Mouse (Mus musculus) spleen, embryonic (tissue): ENCODE data around the gene Uba6.

Experiments used
- CTCF ChIA-PET: fragments of 350-600 bp; sonication (Branson Sonifier 250); formaldehyde crosslinking; loops from one replicate; lab custom pipeline; 2022; lab: Charles Lee

Uba6 gene

GRCm38 (mm10) chr5:86172449-86173161 is at the start of gene Uba6:
TSS of gene Uba6 (minus strand) at chr5:86172803.
- CTCF ChIA-PET = no interaction called here

- CTCF ChIA-PET = no interaction called here
Observed at GRCm38 (mm10) chr5:86197801-86198200, 25.2 kb upstream of the Uba6 start, which contains the start of gene Gnrhr. TSS of gene Gnrhr (minus strand) at chr5:86197901.

DNA sequence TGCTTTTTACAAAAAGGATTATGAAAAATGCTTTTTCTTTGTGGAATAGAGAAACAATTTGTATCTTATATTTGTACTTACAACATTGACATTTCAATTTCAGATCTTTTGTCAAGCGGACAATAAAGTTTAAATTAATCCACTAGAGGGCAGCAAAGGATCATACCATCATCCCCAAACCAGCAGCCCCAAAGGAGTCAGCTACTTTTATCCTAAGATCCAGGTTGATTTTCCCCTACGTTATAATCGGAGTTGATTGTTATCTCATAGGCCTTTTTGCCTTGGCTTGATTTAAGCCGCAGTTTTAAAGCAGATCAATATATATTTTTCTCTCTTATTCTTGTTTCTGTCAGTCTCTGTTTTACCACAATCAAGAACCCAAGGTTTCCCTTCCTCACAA is 18.8 kb upstream of the Uba6 start:
- CTCF ChIA-PET = no interaction called here

GRCm38 (mm10) chr5:86190770-86191169 is 18.2 kb upstream of the Uba6 start:
- CTCF ChIA-PET = no interaction called here

- CTCF ChIA-PET = no interaction called here
Observed at GRCm38 (mm10) chr5:86190290-86190689, 17.7 kb upstream of the Uba6 start.

- CTCF ChIA-PET = no interaction called here
Observed at GRCm38 (mm10) chr5:86187441-86187840, 14.8 kb upstream of the Uba6 start.

DNA sequence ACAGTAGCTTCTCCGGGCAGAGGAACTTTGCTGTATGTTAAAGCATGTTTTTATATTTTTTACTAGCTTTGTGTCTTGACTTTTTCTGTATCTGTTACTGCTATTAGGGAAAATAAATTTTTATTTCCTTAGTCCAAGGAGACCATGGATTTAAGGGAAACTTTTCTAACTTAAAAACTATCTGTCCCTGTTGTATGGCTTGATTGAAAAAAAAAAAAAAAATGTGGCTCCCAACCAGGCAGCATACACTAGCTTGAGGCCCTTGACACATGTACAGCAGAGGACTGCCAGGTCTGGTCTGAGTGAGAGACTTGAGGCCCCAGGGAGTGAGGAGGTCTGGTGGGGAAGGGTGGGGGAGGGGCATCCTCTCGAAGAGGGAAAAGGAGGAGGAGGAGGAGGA is 1.2 kb upstream of the Uba6 start:
- CTCF ChIA-PET = no interaction called here

DNA sequence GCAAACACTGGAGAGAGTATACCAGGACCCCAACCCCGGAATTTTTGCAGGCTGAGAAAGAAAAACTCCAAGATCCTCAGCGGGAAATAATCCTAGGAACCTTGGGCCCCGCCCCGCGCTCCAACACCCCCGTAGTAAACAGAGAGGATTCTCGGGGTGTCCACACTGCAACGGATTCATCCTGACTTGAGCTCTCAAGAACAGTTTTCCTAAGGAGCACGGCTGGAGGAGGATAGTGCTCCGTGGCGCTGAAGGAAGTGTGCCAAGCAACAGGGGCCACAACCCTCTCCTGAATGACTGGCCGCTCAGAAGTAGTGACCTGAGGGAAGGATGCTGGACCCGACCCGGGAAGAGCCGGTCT is 535 bp downstream of the Uba6 start:
- CTCF ChIA-PET = no interaction called here

DNA sequence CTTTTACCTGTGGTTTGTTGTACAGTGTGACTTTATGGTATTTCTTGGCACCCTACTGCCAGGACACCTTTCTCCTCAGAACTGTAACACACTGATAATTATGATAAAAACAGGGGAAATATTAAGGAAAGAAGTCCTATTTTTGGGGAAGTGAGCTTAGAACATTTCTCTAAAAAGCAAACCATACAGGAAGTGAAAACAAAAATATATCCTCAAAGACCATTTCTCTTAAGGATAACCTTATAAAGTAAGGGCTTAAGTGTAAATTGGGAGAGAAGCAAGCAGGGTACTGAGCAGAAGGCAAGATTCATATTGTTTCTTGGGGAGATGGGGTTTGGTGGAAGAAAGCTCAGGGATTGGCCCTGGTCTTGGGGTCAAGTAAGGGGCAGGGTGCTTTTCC is 42.8 kb downstream of the Uba6 start:
- CTCF ChIA-PET = interaction anchor here (1.0 kb wide), 2 partner anchors 35 to 63 kb away, joined by 3 read pairs; no protein-coding TSS in a partner anchor

DNA sequence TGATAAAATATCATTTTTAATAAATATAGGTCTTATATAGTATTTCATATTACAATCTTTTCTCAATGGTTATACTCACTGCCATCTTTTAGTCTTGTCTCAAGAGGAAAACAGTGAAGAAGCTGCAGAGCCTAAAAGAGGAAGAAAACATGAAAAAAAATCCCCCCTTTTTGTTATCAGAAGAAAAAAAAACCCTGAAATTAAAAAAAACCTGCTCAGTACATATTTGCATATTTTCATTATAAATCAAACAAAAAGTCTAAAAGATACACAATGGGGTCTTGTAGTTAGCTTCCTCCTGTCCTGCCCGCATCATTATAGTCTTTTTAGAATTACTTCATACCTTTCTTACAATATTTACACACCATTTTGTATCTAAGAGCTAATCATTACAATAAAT is 43.9 kb downstream of the Uba6 start:
- CTCF ChIA-PET = no interaction called here

GRCm38 (mm10) chr5:86118457-86119094 is 54.0 kb downstream of the Uba6 start:
- CTCF ChIA-PET = no interaction called here

DNA sequence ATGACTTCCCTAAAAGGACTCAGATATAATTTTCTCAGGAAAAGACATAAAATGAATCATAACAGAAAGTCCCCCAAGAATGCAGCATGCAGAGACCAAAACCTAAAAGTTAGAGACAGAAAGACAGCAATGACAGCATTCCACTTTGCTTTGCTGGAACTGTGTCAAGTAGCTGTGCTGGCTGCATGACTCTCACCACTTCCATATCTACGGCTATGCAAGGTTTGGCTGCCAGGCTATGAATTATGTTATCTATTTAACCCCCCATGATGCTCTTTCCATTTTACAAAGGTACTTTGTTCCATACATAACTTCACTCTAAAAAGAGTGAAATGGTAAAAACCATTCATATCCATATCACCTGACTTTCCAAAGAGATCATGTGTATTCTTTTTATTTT is 58.6 kb downstream of the Uba6 start:
- CTCF ChIA-PET = no interaction called here

- CTCF ChIA-PET = no interaction called here
Observed at GRCm38 (mm10) chr5:86113037-86113436, 59.6 kb downstream of the Uba6 start.

- CTCF ChIA-PET = no interaction called here
Observed at GRCm38 (mm10) chr5:86111074-86111473, 61.5 kb downstream of the Uba6 start.

GRCm38 (mm10) chr5:86106610-86107009 is 66.0 kb downstream of the Uba6 start:
- CTCF ChIA-PET = interaction anchor here (0.8 kb wide), 1 partner anchor 34 kb away, joined by 3 read pairs; no protein-coding TSS in a partner anchor

GRCm38 (mm10) chr5:86102176-86102575 is 70.4 kb downstream of the Uba6 start:
- CTCF ChIA-PET = no interaction called here

GRCm38 (mm10) chr5:86100621-86101020 is 72.0 kb downstream of the Uba6 start:
- CTCF ChIA-PET = interaction anchor here (1.2 kb wide), 1 partner anchor 35 kb away, joined by 4 read pairs; no protein-coding TSS in a partner anchor

- CTCF ChIA-PET = interaction anchor here (0.5 to 1.2 kb wide), 2 partner anchors 16 to 25 kb away, joined by 3 read pairs; no protein-coding TSS in a partner anchor
Observed at GRCm38 (mm10) chr5:86098988-86099387, 73.6 kb downstream of the Uba6 start.

DNA sequence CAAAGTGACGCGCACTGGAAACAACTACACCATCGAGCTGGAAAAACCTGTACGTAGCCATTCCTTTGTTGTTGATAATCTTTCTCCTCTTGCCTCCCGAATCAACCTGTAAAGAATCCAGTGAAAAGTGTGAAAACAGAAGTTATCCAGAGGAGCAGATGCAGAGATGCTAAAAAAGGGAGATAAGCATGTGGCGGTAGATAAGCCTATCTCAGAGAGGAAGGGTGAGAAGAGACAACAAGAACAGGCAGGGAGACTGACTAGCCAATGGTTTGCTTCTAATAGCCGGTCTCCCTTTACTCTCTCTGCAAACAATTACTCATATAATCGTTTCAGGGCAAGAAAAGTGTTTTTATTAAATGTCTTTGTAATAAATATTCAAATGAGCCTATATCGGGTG is 77.8 kb downstream of the Uba6 start:
- CTCF ChIA-PET = interaction anchor here (1.1 kb wide), 1 partner anchor 35 kb away, joined by 3 read pairs; no protein-coding TSS in a partner anchor

GRCm38 (mm10) chr5:86086751-86087150 is 85.9 kb downstream of the Uba6 start:
- CTCF ChIA-PET = interaction anchor here (1.1 to 1.9 kb wide), 3 partner anchors 8 to 18 kb away, joined by 3 to 5 read pairs (median 4); no protein-coding TSS in a partner anchor

DNA sequence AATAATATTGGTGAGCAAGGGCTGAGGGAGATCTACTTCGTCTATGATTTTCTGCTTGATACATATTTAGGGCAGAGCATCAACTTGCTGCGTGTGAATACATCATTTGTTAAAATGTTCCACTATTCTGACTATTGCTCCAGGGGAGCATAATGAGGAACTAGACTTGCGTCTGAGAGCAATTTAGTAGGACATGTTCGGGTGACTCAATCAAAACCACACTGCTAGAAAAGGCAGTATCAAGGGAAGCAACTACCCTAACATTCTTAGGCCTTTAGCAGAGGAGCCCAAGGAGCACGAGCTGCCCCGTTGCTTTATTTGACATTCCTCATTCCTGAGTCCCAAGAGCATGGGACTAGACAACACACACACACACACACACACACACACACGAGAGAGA is 87.6 kb downstream of the Uba6 start:
- CTCF ChIA-PET = interaction anchor here (0.5 to 1.1 kb wide), 3 partner anchors 9 to 11 kb away, joined by 3 to 4 read pairs (median 4); no protein-coding TSS in a partner anchor

DNA sequence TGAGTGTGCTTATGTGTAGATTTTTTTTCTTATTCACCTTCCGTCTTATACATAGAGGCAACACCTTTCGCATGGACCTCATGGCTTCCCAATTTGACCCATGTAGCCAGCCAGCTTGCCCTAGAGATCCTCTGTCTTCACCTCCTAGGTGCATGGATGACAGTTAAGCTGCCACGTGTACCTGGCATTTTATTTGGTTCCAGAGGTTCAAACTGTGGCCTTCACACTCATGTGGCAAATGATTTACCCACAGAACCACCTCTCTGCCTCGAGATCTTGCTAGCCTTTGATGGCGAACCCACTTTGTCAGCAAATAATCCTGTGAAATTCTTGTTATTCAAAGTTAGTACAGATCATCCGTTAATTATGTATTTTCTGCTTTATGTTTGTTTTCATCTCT is 88.6 kb downstream of the Uba6 start:
- CTCF ChIA-PET = no interaction called here
